Mouse (Mus musculus) stomach, postnatal 0 days (tissue): ENCODE data around the gene Fam57b. TPM values are rescaled to one million over a fixed set of nuclear protein-coding genes. Genes with fewer than 3 reads are reported as not detected.

ENCODE experiments used
- ATAC-seq: fragments of 200-750 bp; cut with Nextera tagmentation; 2 replicates; pipeline ENCODE4 v1.8.0; 2017; ENCODE audit not compliant: low FRiP score, low TSS enrichment
- DNase-seq: peaks from one replicate; pipeline ENCODE4 v3.0.0-alpha.2; 2016; ENCODE audit warnings: low spot score
- H3K27ac ChIP-seq: fragments of 300-500 bp; sonication (generic); replicated peaks from 2 replicates; pipeline ENCODE4 v1.5.1; 2014; ENCODE audit warnings: mild to moderate bottlenecking, control low read depth
- H3K27me3 ChIP-seq: fragments of 300-500 bp; sonication (generic); 2 replicates; pipeline ENCODE4 v1.6.1; 2014; ENCODE audit warnings: low read length; ENCODE audit not compliant: control insufficient read depth, insufficient read depth
- H3K36me3 ChIP-seq: fragments of 300-500 bp; sonication (generic); 2 replicates; pipeline ENCODE4 v1.6.1; 2014; ENCODE audit warnings: low read length, mixed read lengths; ENCODE audit not compliant: control insufficient read depth, insufficient read depth
- H3K4me1 ChIP-seq: fragments of 300-500 bp; sonication (generic); replicated peaks from 2 replicates; pipeline ENCODE4 v1.6.1; 2014; ENCODE audit warnings: antibody characterized with exemption; ENCODE audit not compliant: control insufficient read depth, insufficient read depth
- H3K4me2 ChIP-seq: fragments of 300-500 bp; sonication (generic); replicated peaks from 2 replicates; pipeline ENCODE4 v1.6.1; 2014; ENCODE audit warnings: low read depth, mild to moderate bottlenecking, control low read depth, moderate library complexity
- H3K4me3 ChIP-seq: fragments of 300-500 bp; sonication (generic); 2 replicates; pipeline ENCODE4 v1.5.1; 2014; ENCODE audit warnings: low read depth, low read length, control low read depth
- H3K9ac ChIP-seq: fragments of 300-500 bp; sonication (generic); 2 replicates; pipeline ENCODE4 v1.6.1; 2014; ENCODE audit warnings: mild to moderate bottlenecking, low read length, control low read depth, mixed read lengths
- H3K9me3 ChIP-seq: fragments of 300-500 bp; sonication (generic); 2 replicates; pipeline ENCODE4 v1.6.1; 2016; ENCODE audit warnings: low read length; ENCODE audit not compliant: control insufficient read depth
- CTCF ChIP-seq: IDR thresholded peaks from 2 replicates; pipeline ENCODE4 v1.5.1; 2016; ENCODE audit warnings: antibody characterized with exemption, low read depth, mild to moderate bottlenecking, moderate library complexity
- EP300 ChIP-seq: optimal IDR thresholded peaks from 2 replicates; pipeline ENCODE3; 2016; ENCODE audit warnings: antibody characterized with exemption
- WGBS: fragments of 180-500 bp; shearing (Covaris S2); extraction: QIAGEN DNeasy Blood & Tissue Kit; methylation state at CpG from one replicate; pipeline ENCODE4 v1.1.7; 2014; 5-methylcytosine and 5-hydroxymethylcytosine counted together
- polyA plus RNA-seq: library from polyadenylated mRNA; unstranded; fragments of >200 nt; fragmentation: Nextera tagmentation; extraction: Ambion mirVana; gene quantifications from 2 replicates; pipeline ENCODE4 v1.2.1, GENCODE M21; 2015

The Fam57b gene
- polyA plus RNA-seq, 1 experiment from 2014 or later, result 0.57 TPM

DNA sequence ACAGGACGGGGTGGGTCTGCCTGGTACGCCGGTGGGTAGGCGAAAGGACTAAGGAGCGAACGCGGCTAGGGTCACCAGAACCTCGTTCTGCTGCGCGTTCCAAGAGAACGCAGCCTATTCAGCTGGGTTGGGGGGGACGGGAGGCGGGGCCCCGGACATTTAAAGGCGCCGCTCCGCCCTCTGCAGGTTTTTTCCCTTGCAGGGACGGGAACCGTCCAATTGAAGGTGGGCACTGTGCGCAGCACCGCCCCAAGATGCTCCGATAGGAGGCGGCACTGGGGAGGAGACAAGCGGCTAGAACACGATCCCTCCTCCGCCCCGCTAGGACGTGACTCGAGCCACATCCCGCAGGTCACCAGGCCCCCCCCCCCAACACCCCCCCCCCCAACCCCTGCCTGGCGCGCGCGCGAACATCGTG, 1.6 kb downstream of the Fam57b start:
- ATAC-seq (peak; percentile 94), DNase-seq (peak; percentile 97)
- peak overlapping the region; percentile 96 for H3K27ac ChIP-seq
- H3K27me3 ChIP-seq, result no peaks in the 10 kb centered on the region
- H3K9me3 ChIP-seq, result no peaks in the 10 kb centered on the region
- H3K9ac ChIP-seq, result peak overlapping the region; percentile 83
- peak overlapping the region; percentile 80 for H3K4me3 ChIP-seq
- TF ChIP-seq EP300, result no peak
- peak; percentile 68 for TF ChIP-seq CTCF
- H3K36me3 ChIP-seq, result peaks cover 16% of the 10 kb centered on the region; the same call in 1 of the 2 replicates
- no peaks in the 10 kb centered on the region; the same call in 1 of the 2 replicates for H3K4me1 ChIP-seq
- H3K4me2 ChIP-seq, result peak overlapping the region; percentile 83
- WGBS, result 0% methylated on average over 29 of the region's 36 CpGs

DNA sequence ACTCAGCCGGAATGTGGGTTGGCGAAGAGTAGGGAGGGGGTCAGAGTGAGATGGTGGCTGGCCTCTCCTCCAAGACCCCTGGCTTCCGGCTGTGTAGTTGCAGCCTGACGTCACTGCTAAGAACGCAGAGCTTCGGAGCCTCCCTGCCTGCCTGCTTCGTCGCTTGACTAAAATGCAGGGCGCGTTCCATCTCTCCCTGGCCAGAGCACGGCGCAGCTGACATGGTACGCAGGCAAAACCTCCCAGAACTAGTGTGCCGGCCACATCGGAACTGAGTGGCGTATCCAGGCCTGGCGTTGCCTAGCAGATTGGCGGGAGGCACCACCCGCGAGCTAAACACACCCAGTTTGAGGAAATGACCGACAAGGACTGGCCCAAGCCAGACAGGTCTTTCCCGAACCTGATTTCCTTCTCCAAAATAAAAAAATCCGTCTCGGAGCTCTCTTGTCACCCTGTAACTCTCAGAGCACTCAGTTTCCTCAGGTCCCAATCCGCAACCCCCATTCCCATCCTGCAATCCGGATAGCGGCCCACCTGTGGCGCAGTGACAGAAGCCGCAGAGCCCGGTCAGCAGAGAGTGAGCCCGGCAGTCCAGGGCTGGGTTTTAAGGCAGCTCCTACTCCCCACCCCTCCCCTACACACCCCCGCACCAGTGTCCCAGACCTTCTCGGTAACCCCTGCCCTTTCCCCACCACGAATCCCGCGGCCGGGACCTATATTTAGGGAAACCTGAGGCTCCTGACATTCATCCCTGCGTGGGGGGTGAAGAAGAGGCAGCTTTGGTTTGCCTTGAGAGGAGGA, 2.2 kb downstream of the Fam57b start:
- 3% methylated on average over 34 of the region's 38 CpGs for WGBS
- Histone ChIP-seq H3K4me1 (no peaks in the 10 kb centered on the region; the same call in 1 of the 2 replicates), H3K9me3 (no peaks in the 10 kb centered on the region), H3K27me3 (no peaks in the 10 kb centered on the region), H3K4me2 (peak overlapping the region; percentile 68), H3K9ac (peak overlapping the region; percentile 76), H3K4me3 (peak overlapping the region; percentile 80), H3K36me3 (peaks cover 14% of the 10 kb centered on the region; the same call in 1 of the 2 replicates), H3K27ac (peak overlapping the region; percentile 96)
- TF ChIP-seq CTCF (peak; percentile 46), EP300 (no peak)
- no peak for DNase-seq
- peak; percentile 85 for ATAC-seq

DNA sequence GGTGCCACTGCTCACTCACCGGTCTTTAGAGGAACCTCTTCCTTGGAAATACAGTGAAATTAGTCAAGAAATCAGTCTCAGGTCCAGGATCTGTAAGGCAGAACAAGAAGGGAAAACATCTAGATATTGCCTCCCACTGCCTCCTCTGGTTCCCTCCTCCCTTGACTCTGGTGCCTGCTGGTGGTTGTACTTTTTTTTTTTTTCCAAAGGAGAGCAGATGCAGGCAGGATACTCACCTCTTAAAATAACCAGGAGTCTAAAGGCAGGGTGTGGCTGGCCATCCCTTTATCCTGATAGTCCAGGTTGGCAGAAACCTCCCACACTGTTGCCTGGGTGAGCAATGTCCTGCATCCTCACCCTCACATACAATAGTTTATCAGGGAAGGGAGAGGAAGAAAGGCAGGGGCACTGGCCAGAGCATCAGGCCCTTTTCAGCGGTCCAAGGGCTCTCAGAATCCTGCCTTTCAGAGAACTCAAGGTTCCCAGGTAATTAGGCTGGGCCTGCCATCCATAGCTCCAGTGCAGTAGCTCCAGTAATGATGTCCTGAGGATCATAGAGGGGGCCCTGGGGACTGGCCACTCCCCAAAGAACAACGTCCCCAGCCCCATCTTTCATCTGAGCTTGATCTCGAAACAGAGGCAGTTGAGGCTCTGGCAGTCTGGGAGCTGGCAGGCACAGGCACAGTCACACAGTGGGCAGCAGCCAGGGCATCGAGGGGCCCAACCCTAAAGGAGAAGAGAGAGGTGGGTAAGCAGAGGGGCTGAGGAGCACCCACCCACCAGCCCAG, 3.0 kb downstream of the Fam57b start:
- Histone ChIP-seq H3K27ac (peak overlapping the region; percentile 96), H3K4me2 (peak overlapping the region; percentile 68), H3K4me3 (peak overlapping the region; percentile 80), H3K4me1 (no peaks in the 10 kb centered on the region; the same call in 1 of the 2 replicates), H3K9ac (peak overlapping the region; percentile 76), H3K27me3 (no peaks in the 10 kb centered on the region), H3K9me3 (no peaks in the 10 kb centered on the region), H3K36me3 (peaks cover 8% of the 10 kb centered on the region; the same call in 1 of the 2 replicates)
- ATAC-seq (no peak), DNase-seq (no peak)
- TF ChIP-seq EP300, result no peak
- no peak; the same call in 1 of the 2 replicates for TF ChIP-seq CTCF
- WGBS, result 52% methylated on average over 5 of the region's 5 CpGs

DNA sequence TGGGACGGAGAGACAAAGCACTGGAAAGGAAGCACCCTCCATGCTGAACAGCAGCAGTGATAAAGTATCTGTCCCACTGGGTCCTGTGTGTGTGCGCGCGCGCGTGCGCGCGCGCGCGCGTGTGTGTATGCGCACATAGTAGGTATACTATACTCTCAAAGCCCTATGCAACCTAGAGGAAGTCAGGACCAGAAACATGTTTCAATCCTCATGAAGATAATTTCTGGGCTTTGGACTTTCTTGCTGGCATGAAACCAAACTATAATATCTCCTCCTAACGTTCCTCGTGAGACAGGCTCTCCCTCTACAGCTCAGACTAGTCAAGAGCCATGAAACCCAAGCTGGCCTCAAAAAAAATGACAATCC, 3.6 kb downstream of the Fam57b start:
- no peak overlapping the region for H3K9ac ChIP-seq

DNA sequence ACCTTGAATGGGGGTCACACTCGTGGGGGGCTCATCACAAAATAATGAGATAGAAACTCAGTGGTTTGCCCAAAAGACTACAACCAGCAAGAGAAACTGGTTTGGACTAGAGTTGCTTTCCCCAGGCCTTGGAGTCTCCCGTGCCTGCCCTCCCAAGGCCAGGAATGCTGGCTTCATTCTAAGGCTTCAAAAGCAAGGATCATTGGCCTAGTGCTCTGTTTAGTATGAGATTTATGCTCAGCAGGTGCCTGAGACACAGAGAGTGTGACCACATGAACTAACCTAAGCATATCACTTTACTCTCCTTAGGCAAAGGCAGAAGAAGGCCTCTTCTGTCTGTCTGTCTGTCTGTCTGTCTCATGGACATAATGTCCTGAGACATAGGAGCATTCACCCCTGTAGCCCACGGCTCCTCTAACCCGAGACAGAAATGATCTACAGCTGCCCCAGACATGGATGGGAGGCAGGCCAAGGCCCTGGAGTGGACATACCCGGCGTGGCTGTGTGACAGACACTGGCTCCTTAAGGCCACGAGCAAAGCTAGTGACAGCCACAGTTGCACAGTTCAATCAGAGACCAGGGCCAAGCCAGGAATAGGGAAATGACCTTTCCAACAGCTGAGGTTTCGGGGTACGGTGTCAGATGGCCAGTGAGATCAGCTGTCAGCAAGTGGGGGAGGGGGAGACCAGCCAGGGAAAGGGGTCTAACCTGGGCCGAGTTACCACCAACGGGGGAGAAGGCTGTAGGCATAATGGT, 4.8 kb downstream of the Fam57b start:
- H3K9me3 ChIP-seq, result no peaks in the 10 kb centered on the region
- H3K9ac ChIP-seq, result no peak overlapping the region
- TF ChIP-seq CTCF (no peak), EP300 (no peak)
- no peaks in the 10 kb centered on the region for H3K36me3 ChIP-seq
- H3K27ac ChIP-seq, result no peak overlapping the region
- H3K4me2 ChIP-seq, result no peak overlapping the region
- H3K4me1 ChIP-seq, result no peaks in the 10 kb centered on the region; the same call in 1 of the 2 replicates
- ATAC-seq (no peak), DNase-seq (no peak)
- H3K4me3 ChIP-seq, result no peak overlapping the region
- 73% methylated on average over 11 of the region's 11 CpGs for WGBS
- no peaks in the 10 kb centered on the region for H3K27me3 ChIP-seq

More for the DNA sequence above, 3.6 kb downstream of the Fam57b start:
- WGBS, result 88% methylated on average over 16 of the region's 16 CpGs
- no peak for DNase-seq
- Histone ChIP-seq H3K36me3 (peaks cover 5% of the 10 kb centered on the region; the same call in 1 of the 2 replicates), H3K27me3 (no peaks in the 10 kb centered on the region), H3K27ac (no peak overlapping the region), H3K4me3 (no peak overlapping the region), H3K4me1 (no peaks in the 10 kb centered on the region; the same call in 1 of the 2 replicates), H3K9me3 (no peaks in the 10 kb centered on the region), H3K4me2 (no peak overlapping the region)
- TF ChIP-seq CTCF, result no peak
- ATAC-seq, result no peak
